Mouse (Mus musculus): ENCODE results near the gene 2010003K11Rik. TPM values are rescaled to one million over a fixed set of nuclear protein-coding genes. Genes with fewer than 3 reads are reported as not detected.
"Not testable (repeated sequence)": the region's sequence is repeated elsewhere in the genome, so short reads cannot be mapped to it uniquely, and the experiment has no call there.

2010003K11Rik gene
- total RNA-seq, 4 experiments from 2014 or later = not detected

DNA sequence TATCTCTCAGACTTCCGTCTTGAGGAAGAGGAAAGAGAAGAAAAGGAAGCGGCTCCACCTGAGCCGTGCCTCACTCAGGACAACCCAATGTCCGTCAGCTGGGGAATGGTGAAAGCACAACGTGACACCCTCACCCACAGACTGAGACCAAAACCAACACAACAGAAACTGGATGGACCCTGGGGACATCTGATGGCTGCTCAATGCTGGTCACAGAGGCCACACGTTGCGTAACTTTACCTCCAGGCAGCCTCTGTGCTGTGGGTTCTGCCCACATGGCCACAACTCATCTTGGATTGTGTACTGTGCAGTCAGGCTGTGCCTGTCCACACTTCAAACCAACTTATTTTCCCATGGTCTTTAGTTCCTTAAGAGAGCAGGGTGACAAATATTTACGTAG lies 36.4 kb downstream of the 2010003K11Rik start:
- DNase-seq (ENCODE audit: low spot score) = no peak

DNA sequence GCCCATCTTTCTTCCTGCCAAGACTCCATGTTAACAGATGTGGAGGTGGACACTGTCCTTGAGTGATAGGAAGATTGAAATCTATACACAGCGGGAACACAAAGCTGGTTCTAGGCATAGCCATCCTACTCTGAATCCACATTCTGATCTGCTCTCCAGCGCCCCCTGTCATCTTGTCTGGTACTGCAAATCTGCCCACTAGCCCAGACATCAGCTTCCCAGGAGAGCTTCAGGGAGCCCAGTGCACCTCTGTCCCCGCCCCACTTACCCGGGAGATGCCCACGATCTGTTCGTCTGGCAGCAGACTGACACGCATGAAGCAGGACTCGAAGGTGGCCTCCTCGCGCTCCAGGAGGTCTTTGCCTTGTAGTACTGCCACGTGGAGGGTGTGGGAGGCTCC lies 42.2 kb downstream of the 2010003K11Rik start:
- peak; percentile 44 for DNase-seq (ENCODE audit: low spot score)

DNA sequence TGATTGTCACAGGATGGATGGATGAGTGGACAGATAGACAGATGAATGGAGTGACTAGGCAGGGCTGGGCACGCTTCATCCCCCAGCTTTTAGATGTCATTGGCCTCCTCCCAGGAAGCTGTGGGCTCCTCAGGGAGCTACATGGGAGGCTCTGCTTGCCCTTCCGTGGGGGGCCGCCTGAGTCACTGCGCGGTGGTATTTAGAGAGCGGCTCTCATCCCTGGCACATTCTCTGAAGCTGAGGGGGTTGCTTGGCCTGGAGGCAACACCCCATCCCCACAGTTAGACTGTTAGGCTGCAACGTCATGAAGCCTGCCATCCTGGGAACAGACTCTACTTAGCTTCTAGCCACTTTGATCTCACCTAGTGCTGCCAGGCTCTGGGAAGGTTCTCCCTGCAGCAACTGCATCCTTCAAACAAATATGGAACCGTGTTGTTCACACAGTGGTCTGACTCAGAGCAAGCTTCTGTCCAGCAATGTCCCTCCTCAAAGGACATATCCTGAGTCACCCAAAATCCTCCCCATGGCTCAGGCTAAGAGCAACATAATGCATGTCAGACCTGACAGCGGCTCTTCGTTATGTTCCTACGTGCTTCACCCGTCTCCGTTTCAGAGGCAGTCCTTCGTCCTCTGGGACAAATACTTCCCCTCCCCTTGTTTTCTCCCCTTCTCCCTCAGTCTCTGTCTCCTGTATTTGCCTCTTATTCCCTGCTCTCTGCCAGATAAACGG lies 43.1 kb downstream of the 2010003K11Rik start:
- DNase-seq (ENCODE audit: low spot score) = no peak

DNA sequence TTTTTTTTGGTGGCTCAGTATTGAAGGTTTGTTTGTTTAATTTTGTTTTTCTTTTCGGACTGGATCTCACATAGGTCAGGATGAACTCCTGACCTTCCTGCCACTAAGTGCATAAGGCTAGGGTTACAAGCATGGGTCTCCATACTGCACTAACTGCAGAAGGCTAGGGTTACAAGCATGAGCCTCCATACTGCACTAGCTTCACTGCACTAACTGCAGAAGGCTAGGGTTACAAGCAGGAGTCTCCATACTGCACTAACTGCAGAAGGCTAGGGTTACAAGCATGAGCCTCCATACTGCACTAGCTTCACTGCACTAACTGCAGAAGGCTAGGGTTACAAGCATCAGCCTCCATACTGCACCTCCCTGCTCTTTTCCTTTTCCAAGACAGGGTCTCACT lies 44.3 kb downstream of the 2010003K11Rik start:
- not testable (repeated sequence) for DNase-seq (ENCODE audit: low spot score)

DNA sequence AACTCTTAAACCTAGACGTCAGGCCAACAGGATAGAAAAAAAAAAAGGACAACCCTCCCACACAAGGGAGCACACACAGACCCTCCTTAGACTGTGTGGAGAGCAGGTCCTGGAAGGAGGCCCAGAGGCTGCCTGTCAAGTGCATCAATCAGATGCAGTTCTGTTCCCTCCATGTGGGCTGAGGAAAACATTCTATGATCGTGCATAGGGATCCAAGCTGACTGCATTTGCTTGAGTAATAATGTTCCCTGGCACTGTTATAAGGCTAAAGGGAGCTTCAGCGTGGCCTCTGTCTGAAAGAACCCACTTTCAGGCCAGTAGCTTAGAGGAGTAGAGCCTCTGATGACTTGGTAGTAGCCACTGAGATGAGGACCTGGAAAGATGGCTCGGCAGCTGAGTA lies 45.9 kb downstream of the 2010003K11Rik start:
- no peak for DNase-seq (ENCODE audit: low spot score)

DNA sequence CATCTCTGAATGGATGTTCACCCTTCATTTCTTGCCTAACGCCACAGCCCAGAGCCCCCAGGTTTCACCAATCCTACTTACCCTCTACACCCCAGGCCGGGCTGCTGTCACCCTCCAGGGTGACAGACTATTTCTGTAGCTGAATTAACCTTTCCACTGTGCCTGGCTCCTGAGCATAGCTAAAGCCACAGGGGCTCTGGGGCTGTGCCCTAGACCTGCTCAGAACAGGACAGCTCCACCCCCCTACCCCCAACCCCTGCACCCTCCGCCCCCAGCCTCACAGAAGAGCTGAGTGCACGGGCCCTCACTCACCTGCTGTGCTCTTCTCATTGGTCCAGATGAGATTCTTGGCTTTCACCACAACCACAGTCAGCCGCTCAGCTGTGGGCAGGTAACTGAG lies 46.4 kb downstream of the 2010003K11Rik start:
- no peak for DNase-seq (ENCODE audit: low spot score)

DNA sequence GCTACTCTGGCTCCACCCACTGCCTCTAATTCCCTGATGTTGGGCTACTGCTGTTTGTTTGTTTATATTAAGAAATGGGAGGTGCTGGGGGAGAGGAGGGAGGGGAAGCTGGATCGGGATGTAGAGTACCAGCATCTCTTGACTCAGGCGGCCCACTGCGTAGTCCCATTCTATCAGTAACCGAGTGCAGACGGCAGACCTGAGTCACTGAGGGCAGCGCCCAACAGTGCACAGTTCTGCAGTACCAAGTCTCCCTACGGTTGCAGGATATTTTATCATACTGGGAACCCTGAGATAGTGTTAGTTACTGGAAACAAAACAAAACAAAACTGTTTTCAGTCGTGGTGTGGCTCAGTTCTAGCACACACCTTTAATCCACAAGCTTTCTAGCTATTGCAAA lies 47.3 kb downstream of the 2010003K11Rik start:
- DNase-seq (ENCODE audit: low spot score) = no peak

DNA sequence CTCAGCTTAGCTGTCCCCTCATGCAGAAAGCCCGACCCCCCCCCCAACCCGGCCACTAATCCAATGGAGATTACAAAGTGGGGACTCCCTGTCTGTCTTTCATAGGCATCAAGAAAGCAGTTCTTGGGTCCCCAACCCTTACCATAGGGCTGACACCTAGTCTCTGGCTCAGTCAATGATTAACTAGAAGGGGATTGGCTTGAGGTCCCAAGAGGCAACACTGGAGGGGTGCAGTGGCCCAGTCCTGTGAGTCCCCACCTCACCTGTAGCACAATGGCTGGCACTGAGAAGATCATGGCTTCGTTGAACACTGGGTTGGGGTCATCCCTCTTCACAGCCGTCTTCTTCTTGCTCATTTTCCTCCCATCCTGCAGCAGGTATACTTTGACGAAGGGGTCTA lies 47.7 kb downstream of the 2010003K11Rik start:
- no peak for DNase-seq (ENCODE audit: low spot score)

DNA sequence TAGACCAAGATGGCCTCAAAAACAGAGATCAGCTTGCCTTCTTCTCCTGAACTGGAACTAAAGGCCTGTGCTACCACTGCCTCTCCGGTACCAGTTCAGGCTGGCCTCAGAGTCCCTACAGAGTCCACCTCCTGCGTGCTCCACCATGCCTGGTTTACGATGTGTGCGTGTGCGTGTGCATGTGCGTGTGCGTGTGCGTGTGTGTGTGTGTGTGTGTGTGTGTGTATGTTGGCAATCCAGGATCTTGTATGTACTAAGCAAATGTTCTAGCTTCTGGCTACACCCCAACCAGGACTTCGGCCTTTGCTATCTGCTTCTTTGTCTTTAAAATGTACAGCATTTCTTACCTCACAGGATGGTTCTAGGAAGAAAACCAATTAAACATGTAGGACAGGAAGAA lies 49.2 kb downstream of the 2010003K11Rik start:
- no peak for DNase-seq (ENCODE audit: low spot score)

DNA sequence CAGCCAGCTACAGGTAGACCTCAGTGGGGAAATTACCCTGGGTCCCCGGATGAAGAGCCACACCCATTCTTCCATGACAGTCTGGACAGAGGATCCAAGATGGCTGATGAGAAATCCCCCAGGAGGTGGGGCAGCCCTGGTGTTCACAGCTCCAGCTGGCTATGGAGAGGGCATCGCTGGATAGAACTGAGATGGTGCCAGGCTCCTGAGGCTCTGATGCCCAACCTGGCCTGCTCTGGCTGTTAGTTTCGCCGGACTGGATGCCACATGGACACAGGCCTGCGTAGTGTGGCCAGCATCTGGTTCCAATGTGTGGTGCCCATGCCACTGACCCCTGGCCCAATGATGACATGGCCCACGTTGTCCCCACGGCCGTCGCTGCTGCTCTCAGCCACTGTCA lies 50.9 kb downstream of the 2010003K11Rik start:
- no peak for DNase-seq (ENCODE audit: low spot score)

Other genes with a start within 250 kb of the 2010003K11Rik start
- gene Ssh3, start 229.4 kb downstream of the 2010003K11Rik start, total RNA-seq (2022) = 10 to 100 TPM in 2 of 4 experiments, 1 to 10 TPM in 2; 6.1 to 11.4 (median 8.1) TPM
- 1 to 10 TPM in 1 of 4 experiments, under 1 TPM in 3; 0.59 to 2.1 (median 0.80) TPM for gene Ankrd13d, start 215.4 kb downstream of the 2010003K11Rik start, total RNA-seq (2022)
- 10 to 100 TPM; 48.7 to 55.9 (median 50.7) TPM for gene Grk2, start 192.4 kb downstream of the 2010003K11Rik start, total RNA-seq (2022)
- gene Kdm2a, start 100.3 kb downstream of the 2010003K11Rik start, total RNA-seq (2022) = 10 to 100 TPM; 36.9 to 47.7 (median 38.9) TPM
- gene Rhod, start 59.2 kb downstream of the 2010003K11Rik start, total RNA-seq (2022) = 1 to 10 TPM; 5.1 to 6.7 (median 5.8) TPM
- gene Syt12, start 21.1 kb downstream of the 2010003K11Rik start, total RNA-seq (2022) = 10 to 100 TPM in 1 of 4 experiments, 1 to 10 TPM in 3; 4.2 to 13.5 (median 6.1) TPM
- gene Pcx, start 11.9 kb upstream of the 2010003K11Rik start, total RNA-seq (2022) = 10 to 100 TPM; 38.8 to 58.2 (median 43.9) TPM
- 1 to 10 TPM; 5.7 to 7.8 (median 7.1) TPM for gene Lrfn4, start 117.1 kb upstream of the 2010003K11Rik start, total RNA-seq (2022)
- gene Rce1, start 127.1 kb upstream of the 2010003K11Rik start, total RNA-seq (2022) = 1 to 10 TPM; 6.9 to 9.2 (median 8.0) TPM
- gene Gm960, start 200.1 kb upstream of the 2010003K11Rik start, total RNA-seq (2022) = not detected
- under 1 TPM; 0.22 to 0.91 (median 0.50) TPM for gene Sptbn2, start 212.6 kb upstream of the 2010003K11Rik start, total RNA-seq (2022)